Comparison of ENCODE assay signal across 9 mouse cellular contexts in the genomic region with DNA sequence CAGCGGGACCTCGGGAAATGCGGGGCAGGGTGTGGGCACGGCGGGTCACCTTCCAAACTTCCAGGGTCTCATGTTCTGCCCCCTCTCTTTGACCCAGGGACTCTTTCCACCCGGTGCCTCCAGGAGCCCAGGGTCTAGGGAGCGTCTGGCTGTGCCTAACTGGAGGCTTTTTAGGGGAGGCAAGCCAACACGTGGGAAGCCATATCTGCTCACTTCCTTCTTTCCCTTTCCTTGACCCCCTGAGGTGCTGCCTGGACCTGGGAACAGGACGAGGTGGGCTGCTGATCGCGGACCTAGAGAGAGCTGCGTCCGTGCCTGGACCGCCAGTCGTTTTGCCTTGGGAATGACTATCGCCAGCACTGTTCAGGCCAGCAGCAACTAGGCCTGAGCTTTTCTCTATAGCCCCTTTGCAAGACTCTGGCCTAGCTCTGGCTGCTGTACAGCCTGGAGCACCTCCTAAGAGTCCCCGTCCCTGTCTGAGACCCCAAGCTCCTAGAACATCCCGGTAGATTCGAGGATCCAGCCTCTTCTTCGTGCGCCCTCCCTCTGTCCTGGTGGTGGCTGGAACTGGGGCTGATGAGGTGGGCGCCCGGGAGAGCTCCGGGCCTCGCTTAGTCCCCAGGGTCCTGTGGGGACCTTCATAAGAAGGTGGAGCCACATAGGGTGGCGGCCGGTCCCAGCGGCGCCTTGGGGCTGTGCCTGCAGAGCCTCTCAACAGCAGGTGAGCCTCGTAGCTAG. TPM values are rescaled to one million over a fixed set of nuclear protein-coding genes. Genes with fewer than 3 reads are reported as not detected.
DNase-seq lines count a peak whose midpoint lies in the region; ATAC-seq and TF ChIP-seq lines count a peak whose summit lies in the region.
"Had no signal": no experiment of that assay in that cellular context is flagged by ENCODE, and none has a peak within 500 bp of the region (broad histone marks: within the 10 kb centered on the region; RNA-seq: fewer than 3 reads in every experiment).

No protein-coding gene starts in this region.

- peaks cover 90% of the 10 kb centered on the region for H3K27me3 ChIP-seq in liver, embryonic 11.5 days (replicated peaks; ENCODE audit: control insufficient read depth, insufficient read depth, low read length)
- H3K27me3 ChIP-seq in embryonic facial prominence, embryonic 14.5 days (replicated peaks; ENCODE audit: control insufficient read depth, insufficient read depth, low read length), result peaks cover 89% of the 10 kb centered on the region
- H3K27me3 ChIP-seq in intestine, postnatal 0 days (replicated peaks; ENCODE audit: control insufficient read depth, insufficient read depth, low read length), result peaks cover 76% of the 10 kb centered on the region
- H3K27me3 ChIP-seq in neural tube, embryonic 14.5 days (ENCODE audit: control insufficient read depth, insufficient read depth, low read length), result peaks cover 61% of the 10 kb centered on the region

- no peaks in the 10 kb centered on the region for H3K9me3 ChIP-seq in liver, embryonic 11.5 days (ENCODE audit: control insufficient read depth, low read length)
- no peaks in the 10 kb centered on the region for H3K9me3 ChIP-seq in embryonic facial prominence, embryonic 14.5 days (ENCODE audit: control insufficient read depth, low read length)
- H3K9me3 ChIP-seq in intestine, postnatal 0 days (ENCODE audit: control insufficient read depth), result no peaks in the 10 kb centered on the region
- H3K9me3 ChIP-seq in neural tube, embryonic 14.5 days (ENCODE audit: control insufficient read depth, low read length), result no peaks in the 10 kb centered on the region

- H3K4me2 ChIP-seq in liver, embryonic 11.5 days, result peak overlapping the region; percentile 72
- H3K4me2 ChIP-seq in embryonic facial prominence, embryonic 14.5 days (ENCODE audit: low read depth, low read length), result peak overlapping the region; percentile 75
- H3K4me2 ChIP-seq in intestine, postnatal 0 days (replicated peaks; ENCODE audit: low read depth), result peak overlapping the region; percentile 86
- H3K4me2 ChIP-seq in neural tube, embryonic 14.5 days (ENCODE audit: low read depth, low read length), result peak overlapping the region; percentile 67; the same call in 1 of the 2 replicates

- 0 out of 2 replicates have a peak, but pooled peaks cover 2% of the 10 kb centered on the region for H3K36me3 ChIP-seq in liver, embryonic 11.5 days (ENCODE audit: control insufficient read depth, insufficient read depth, low read length)
- no peaks in the 10 kb centered on the region for H3K36me3 ChIP-seq in embryonic facial prominence, embryonic 14.5 days (ENCODE audit: control insufficient read depth, insufficient read depth, low read length)
- 0 out of 2 replicates have a peak, but pooled peaks cover 4% of the 10 kb centered on the region for H3K36me3 ChIP-seq in intestine, postnatal 0 days (ENCODE audit: control insufficient read depth, insufficient read depth)
- no peaks in the 10 kb centered on the region for H3K36me3 ChIP-seq in neural tube, embryonic 14.5 days (ENCODE audit: control insufficient read depth, insufficient read depth, low read length)

- peaks cover 39% of the 10 kb centered on the region for H3K4me1 ChIP-seq in liver, embryonic 11.5 days (replicated peaks; ENCODE audit: control insufficient read depth, insufficient read depth, low read length)
- H3K4me1 ChIP-seq in embryonic facial prominence, embryonic 14.5 days (ENCODE audit: control insufficient read depth, insufficient read depth, low read length), result peaks cover 20% of the 10 kb centered on the region
- H3K4me1 ChIP-seq in intestine, postnatal 0 days (replicated peaks; ENCODE audit: control insufficient read depth, insufficient read depth, low read length), result 0 out of 2 replicates have a peak, but pooled peaks cover 19% of the 10 kb centered on the region
- peaks cover 27% of the 10 kb centered on the region for H3K4me1 ChIP-seq in neural tube, embryonic 14.5 days (ENCODE audit: control insufficient read depth, insufficient read depth, low read length)

- 8% methylated on average over 30 of the region's 30 CpGs for WGBS in liver, embryonic 11.5 days
- WGBS in embryonic facial prominence, embryonic 14.5 days, result 8% methylated on average over 20 of the region's 30 CpGs
- WGBS in intestine, postnatal 0 days, result 27% methylated on average over 30 of the region's 30 CpGs
- WGBS in neural tube, embryonic 14.5 days, result 5% methylated on average over 30 of the region's 30 CpGs

- no peak for TF ChIP-seq CTCF in intestine, postnatal 0 days (IDR thresholded peaks at IDR 0.05; ENCODE audit: low read depth)

- H3K9ac ChIP-seq in liver, embryonic 11.5 days (ENCODE audit: low read depth, low read length), result no peak overlapping the region
- H3K9ac ChIP-seq in embryonic facial prominence, embryonic 14.5 days (ENCODE audit: low read depth, low read length), result no peak overlapping the region
- 0 out of 2 replicates have a peak overlapping the region, but pooled peaks have one; percentile 42 for H3K9ac ChIP-seq in intestine, postnatal 0 days (ENCODE audit: low read depth, low read length)
- H3K9ac ChIP-seq in neural tube, embryonic 14.5 days (replicated peaks; ENCODE audit: low read depth, low read length), result no peak overlapping the region; the same call in 1 of the 2 replicates

- peak; percentile 46 for DNase-seq in liver, embryonic 11.5 days (ENCODE audit: low spot score)
- DNase-seq in liver, result no peak
- DNase-seq in embryonic facial prominence, embryonic 14.5 days (ENCODE audit: low spot score), result no peak
- DNase-seq in ovary, postnatal 10 days (ENCODE audit: low spot score), result no peak

- peak; percentile 22; the same call in 1 of the 2 replicates for ATAC-seq in liver, embryonic 11.5 days (replicated peaks; ENCODE audit: low FRiP score)
- no peak for ATAC-seq in embryonic facial prominence, embryonic 14.5 days (ENCODE audit: low read depth)
- ATAC-seq in intestine, postnatal 0 days, result no peak
- no peak for ATAC-seq in neural tube, embryonic 14.5 days (ENCODE audit: low read depth)
- ATAC-seq in granulocyte monocyte progenitor cell, adult 5-6 weeks (replicated peaks; ENCODE audit: poor library complexity, severe bottlenecking), result no peak; the same call in 1 of the 2 replicates
- ATAC-seq in erythroid progenitor cell, adult 5-6 weeks (replicated peaks; ENCODE audit: low FRiP score, poor library complexity, severe bottlenecking), result no peak

- peak overlapping the region; percentile 49 for H3K4me3 ChIP-seq in liver, embryonic 11.5 days (ENCODE audit: low read depth, low read length)
- H3K4me3 ChIP-seq in embryonic facial prominence, embryonic 14.5 days (ENCODE audit: low read depth, low read length), result peak overlapping the region; percentile 48
- H3K4me3 ChIP-seq in intestine, postnatal 0 days (ENCODE audit: low read depth, low read length), result peak overlapping the region; percentile 44
- peak overlapping the region; percentile 39; the same call in 1 of the 2 replicates for H3K4me3 ChIP-seq in neural tube, embryonic 14.5 days (ENCODE audit: low read depth, low read length)
- H3K4me3 ChIP-seq: erythroblast, embryonic 14.5 days had no signal

- H3K27ac ChIP-seq in liver, embryonic 11.5 days (ENCODE audit: low read depth, low read length), result no peak overlapping the region
- H3K27ac ChIP-seq in embryonic facial prominence, embryonic 14.5 days (replicated peaks; ENCODE audit: low read depth, low read length), result no peak overlapping the region
- no peak overlapping the region for H3K27ac ChIP-seq in intestine, postnatal 0 days (ENCODE audit: low read depth, low read length)
- H3K27ac ChIP-seq in neural tube, embryonic 14.5 days (ENCODE audit: low read depth, low read length), result no peak overlapping the region

RNA-seq across cellular contexts. Expression of gene Ddn, which starts 3.0 kb away (rescaled TPM):
- 0.12 and 0.16 TPM in 2 replicates for polyA plus RNA-seq in liver, embryonic 11.5 days (2014; fragmentation: Nextera tagmentation; extraction: Ambion mirVana)
- polyA plus RNA-seq in embryonic facial prominence, embryonic 14.5 days (2014; fragmentation: Nextera tagmentation; extraction: Ambion mirVana), result 0.07 TPM in 1 of 2 replicates, not detected in the other
- 0.07 TPM in 1 of 2 replicates, not detected in the other for polyA plus RNA-seq in intestine, postnatal 0 days (2015; fragmentation: Nextera tagmentation; extraction: Ambion mirVana)
- 0.44 and 0.54 TPM in 2 replicates for polyA plus RNA-seq in neural tube, embryonic 14.5 days (2014; fragmentation: Nextera tagmentation; extraction: Ambion mirVana)
- not detected in 2 replicates for total RNA-seq in granulocyte monocyte progenitor cell, adult 5-6 weeks (2014; fragmentation: Nextera tagmentation)
- not detected in 2 replicates for total RNA-seq in granulocyte monocyte progenitor cell, adult 5-6 weeks (2017)
- not detected in 2 replicates for total RNA-seq in erythroid progenitor cell, adult 5-6 weeks (2015; ENCODE audit: low replicate concordance)
- total RNA-seq in erythroid progenitor cell, adult 5-6 weeks (2017; ENCODE audit: low replicate concordance), result not detected in 2 replicates

RNA-seq across cellular contexts. Expression of gene Wnt1, which starts 16.6 kb away (rescaled TPM):
- not detected in 2 replicates for polyA plus RNA-seq in liver, embryonic 11.5 days (2014; fragmentation: Nextera tagmentation; extraction: Ambion mirVana)
- 0.10 TPM in 1 of 2 replicates, not detected in the other for polyA plus RNA-seq in embryonic facial prominence, embryonic 14.5 days (2014; fragmentation: Nextera tagmentation; extraction: Ambion mirVana)
- not detected in 2 replicates for polyA plus RNA-seq in intestine, postnatal 0 days (2015; fragmentation: Nextera tagmentation; extraction: Ambion mirVana)
- polyA plus RNA-seq in neural tube, embryonic 14.5 days (2014; fragmentation: Nextera tagmentation; extraction: Ambion mirVana), result 1.9 and 3.9 TPM in 2 replicates
- total RNA-seq in granulocyte monocyte progenitor cell, adult 5-6 weeks (2014; fragmentation: Nextera tagmentation), result not detected in 2 replicates
- not detected in 2 replicates for total RNA-seq in granulocyte monocyte progenitor cell, adult 5-6 weeks (2017)
- total RNA-seq in erythroid progenitor cell, adult 5-6 weeks (2015; ENCODE audit: low replicate concordance), result not detected in 2 replicates
- not detected in 2 replicates for total RNA-seq in erythroid progenitor cell, adult 5-6 weeks (2017; ENCODE audit: low replicate concordance)
- polyA plus RNA-seq: erythroblast, embryonic 14.5 days had no signal

RNA-seq across cellular contexts. Expression of gene Prkag1, which starts 25.1 kb away (rescaled TPM):
- polyA plus RNA-seq in liver, embryonic 11.5 days (2014; fragmentation: Nextera tagmentation; extraction: Ambion mirVana), result 128 and 140 TPM in 2 replicates
- polyA plus RNA-seq in embryonic facial prominence, embryonic 14.5 days (2014; fragmentation: Nextera tagmentation; extraction: Ambion mirVana), result 71.7 and 80.6 TPM in 2 replicates
- polyA plus RNA-seq in intestine, postnatal 0 days (2015; fragmentation: Nextera tagmentation; extraction: Ambion mirVana), result 67.0 and 67.3 TPM in 2 replicates
- polyA plus RNA-seq in neural tube, embryonic 14.5 days (2014; fragmentation: Nextera tagmentation; extraction: Ambion mirVana), result 57.7 and 61.6 TPM in 2 replicates
- 34.2 and 63.8 TPM in 2 replicates for total RNA-seq in granulocyte monocyte progenitor cell, adult 5-6 weeks (2014; fragmentation: Nextera tagmentation)
- 85.0 and 110 TPM in 2 replicates for total RNA-seq in granulocyte monocyte progenitor cell, adult 5-6 weeks (2017)
- total RNA-seq in erythroid progenitor cell, adult 5-6 weeks (2015; ENCODE audit: low replicate concordance), result 58.0 and 61.2 TPM in 2 replicates
- total RNA-seq in erythroid progenitor cell, adult 5-6 weeks (2017; ENCODE audit: low replicate concordance), result 73.0 and 87.4 TPM in 2 replicates

RNA-seq across cellular contexts. Expression of gene Wnt10b, which starts 28.3 kb away (rescaled TPM):
- not detected in 2 replicates for polyA plus RNA-seq in liver, embryonic 11.5 days (2014; fragmentation: Nextera tagmentation; extraction: Ambion mirVana)
- 4.1 and 4.3 TPM in 2 replicates for polyA plus RNA-seq in embryonic facial prominence, embryonic 14.5 days (2014; fragmentation: Nextera tagmentation; extraction: Ambion mirVana)
- 0.08 TPM in 1 of 2 replicates, not detected in the other for polyA plus RNA-seq in intestine, postnatal 0 days (2015; fragmentation: Nextera tagmentation; extraction: Ambion mirVana)
- polyA plus RNA-seq in neural tube, embryonic 14.5 days (2014; fragmentation: Nextera tagmentation; extraction: Ambion mirVana), result 0.19 TPM in 1 of 2 replicates, not detected in the other
- 0.47 TPM in 1 of 2 replicates, not detected in the other for total RNA-seq in granulocyte monocyte progenitor cell, adult 5-6 weeks (2014; fragmentation: Nextera tagmentation)
- 0.26 TPM in 1 of 2 replicates, not detected in the other for total RNA-seq in granulocyte monocyte progenitor cell, adult 5-6 weeks (2017)
- 0.36 TPM in 1 of 2 replicates, not detected in the other for total RNA-seq in erythroid progenitor cell, adult 5-6 weeks (2015; ENCODE audit: low replicate concordance)
- total RNA-seq in erythroid progenitor cell, adult 5-6 weeks (2017; ENCODE audit: low replicate concordance), result not detected in 2 replicates
- polyA plus RNA-seq: erythroblast, embryonic 14.5 days had no signal

RNA-seq across cellular contexts. Expression of gene Arf3, which starts 43.2 kb away (rescaled TPM):
- 25.3 and 25.8 TPM in 2 replicates for polyA plus RNA-seq in liver, embryonic 11.5 days (2014; fragmentation: Nextera tagmentation; extraction: Ambion mirVana)
- 33.9 and 34.8 TPM in 2 replicates for polyA plus RNA-seq in embryonic facial prominence, embryonic 14.5 days (2014; fragmentation: Nextera tagmentation; extraction: Ambion mirVana)
- polyA plus RNA-seq in intestine, postnatal 0 days (2015; fragmentation: Nextera tagmentation; extraction: Ambion mirVana), result 31.8 and 35.3 TPM in 2 replicates
- polyA plus RNA-seq in neural tube, embryonic 14.5 days (2014; fragmentation: Nextera tagmentation; extraction: Ambion mirVana), result 66.3 and 77.2 TPM in 2 replicates
- total RNA-seq in granulocyte monocyte progenitor cell, adult 5-6 weeks (2014; fragmentation: Nextera tagmentation), result 39.0 and 41.4 TPM in 2 replicates
- total RNA-seq in granulocyte monocyte progenitor cell, adult 5-6 weeks (2017), result 29.9 and 32.7 TPM in 2 replicates
- 5.4 and 7.6 TPM in 2 replicates for total RNA-seq in erythroid progenitor cell, adult 5-6 weeks (2015; ENCODE audit: low replicate concordance)
- total RNA-seq in erythroid progenitor cell, adult 5-6 weeks (2017; ENCODE audit: low replicate concordance), result 4.6 and 4.8 TPM in 2 replicates
